Mouse (Mus musculus): ENCODE measurements around the gene Gpbp1.

GRCm38 (mm10) chr13:111531701-111532100 lies 41.8 kb upstream of the Gpbp1 start:
- TF ChIP-seq MAX (IDR thresholded peaks at IDR 0.05; ENCODE audit: low read depth) = no peak
- TF ChIP-seq MYOG (IDR thresholded peaks at IDR 0.05; ENCODE audit: control insufficient read depth in 1 of 3, insufficient read depth in 1 of 3, insufficient read length in 2 of 3, low read depth in 2 of 3) = no peak
- no peak for TF ChIP-seq USF1 (IDR thresholded peaks at IDR 0.05; ENCODE audit: low read depth)
- no peak for TF ChIP-seq POLR2AphosphoS2 (IDR thresholded peaks at IDR 0.05; ENCODE audit: insufficient read length, low read depth)
- TF ChIP-seq POLR2A (IDR thresholded peaks at IDR 0.05; ENCODE audit: insufficient read length, low read depth) = no peak
- TF ChIP-seq MYOD1 (IDR thresholded peaks at IDR 0.05; ENCODE audit: control insufficient read depth in 1 of 3, insufficient read length in 2 of 3, low read depth in 2 of 3) = no peak

Data from myocyte (in vitro differentiated cells).